Mouse (Mus musculus) gastrocnemius, postnatal 36 days (tissue): ENCODE measurements at regions not wholly inside any gene's neighbourhood (a gene's known extent, or its start where the extent isn't known, plus 50 kb on each side); places are given as distances from the start of the nearest gene placed in this dataset.

Experiments
- DNase-seq, 2 experiments: peaks; one replicate each; pipeline ENCODE4 v3.0.0; 2022
- intact Hi-C: fragments of 180-260 bp; cut with DNase I; formaldehyde crosslinking; loops from one replicate; pipeline ENCODE4 v1.15.1; 2025

DNA sequence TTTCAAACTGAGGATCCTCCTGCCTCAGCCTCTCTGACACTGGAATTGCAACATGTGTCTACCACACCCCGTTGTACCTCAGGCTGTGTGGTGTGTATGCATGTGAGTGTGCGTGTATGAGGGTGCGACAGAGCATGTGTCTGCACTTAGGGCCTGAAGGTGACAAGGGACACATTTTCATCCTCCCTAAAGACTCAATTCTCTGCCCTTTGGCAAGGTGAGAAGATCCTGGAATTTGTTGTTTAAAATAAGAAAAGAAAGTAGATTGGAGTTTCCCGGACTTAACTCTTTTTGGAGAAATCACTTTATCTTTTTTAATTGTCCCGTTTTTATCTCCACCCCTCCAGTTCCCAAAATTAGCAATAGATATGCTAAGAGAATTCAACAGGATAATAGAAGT lies 85.6 kb upstream of the Tbx3 start:
- DNase-seq, result no peak
- intact Hi-C loops, result no loop called here

DNA sequence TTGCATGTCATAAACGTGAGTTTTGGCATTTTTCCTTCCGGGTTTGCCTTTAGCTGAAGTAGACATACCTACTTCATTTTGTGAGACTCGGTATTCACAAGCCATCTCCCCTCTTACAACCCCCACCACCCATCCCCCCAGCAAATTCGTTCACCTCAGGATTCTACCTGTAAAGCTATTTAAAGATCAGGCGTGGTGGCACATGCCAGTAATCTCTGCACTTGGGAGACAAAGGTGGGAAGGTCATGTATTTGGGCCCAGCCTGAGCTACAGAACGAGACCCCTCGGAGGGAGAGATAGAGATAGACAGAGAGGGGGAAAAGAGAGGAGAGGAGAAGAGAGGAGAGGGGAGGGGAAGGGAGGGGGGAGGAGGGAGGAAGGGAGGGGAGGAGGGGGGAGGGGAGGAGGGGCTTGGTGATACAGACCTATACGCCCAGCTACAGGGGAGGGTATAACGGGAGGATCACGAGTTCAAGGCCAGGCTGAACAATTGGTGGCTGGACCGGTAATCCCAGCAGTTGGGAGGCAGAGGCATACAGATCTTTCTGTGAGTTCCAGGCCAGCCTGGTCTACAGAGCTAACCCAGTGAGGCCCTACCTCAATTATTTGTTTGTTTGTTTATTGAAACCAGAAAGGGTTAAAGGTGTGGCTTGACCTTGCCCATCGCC lies 83.9 kb upstream of the Tbx3 start:
- intact Hi-C loops, result no loop called here
- no peak for DNase-seq

DNA sequence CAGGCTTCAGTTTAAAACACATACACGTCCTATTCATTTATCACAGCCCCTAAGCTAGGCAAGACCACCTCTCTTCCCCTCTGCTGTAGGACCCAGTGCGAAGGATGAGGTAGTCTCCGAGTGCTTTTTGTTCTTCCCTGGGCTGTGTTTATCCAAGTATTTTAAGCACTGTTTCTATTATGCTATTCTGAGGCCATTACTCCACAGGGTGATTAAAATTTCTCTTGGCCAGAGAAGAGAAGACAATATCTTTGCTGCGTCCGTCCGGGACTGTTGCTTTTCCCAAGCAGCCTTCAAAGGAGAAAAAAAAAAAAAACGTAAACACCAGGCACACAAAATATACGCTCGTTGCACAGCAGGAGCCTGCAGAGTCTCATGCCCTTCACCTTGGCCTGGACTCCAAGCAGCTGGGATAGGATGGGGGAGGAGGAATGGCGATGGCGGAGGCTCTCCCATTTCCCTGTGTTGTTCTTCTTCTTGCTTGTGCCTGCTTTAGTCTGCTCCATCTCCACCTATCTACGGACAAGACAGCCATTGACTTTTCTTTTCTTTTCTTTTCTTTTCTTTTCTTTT lies 83.1 kb upstream of the Tbx3 start:
- DNase-seq, result no peak
- intact Hi-C loops, result no loop called here

DNA sequence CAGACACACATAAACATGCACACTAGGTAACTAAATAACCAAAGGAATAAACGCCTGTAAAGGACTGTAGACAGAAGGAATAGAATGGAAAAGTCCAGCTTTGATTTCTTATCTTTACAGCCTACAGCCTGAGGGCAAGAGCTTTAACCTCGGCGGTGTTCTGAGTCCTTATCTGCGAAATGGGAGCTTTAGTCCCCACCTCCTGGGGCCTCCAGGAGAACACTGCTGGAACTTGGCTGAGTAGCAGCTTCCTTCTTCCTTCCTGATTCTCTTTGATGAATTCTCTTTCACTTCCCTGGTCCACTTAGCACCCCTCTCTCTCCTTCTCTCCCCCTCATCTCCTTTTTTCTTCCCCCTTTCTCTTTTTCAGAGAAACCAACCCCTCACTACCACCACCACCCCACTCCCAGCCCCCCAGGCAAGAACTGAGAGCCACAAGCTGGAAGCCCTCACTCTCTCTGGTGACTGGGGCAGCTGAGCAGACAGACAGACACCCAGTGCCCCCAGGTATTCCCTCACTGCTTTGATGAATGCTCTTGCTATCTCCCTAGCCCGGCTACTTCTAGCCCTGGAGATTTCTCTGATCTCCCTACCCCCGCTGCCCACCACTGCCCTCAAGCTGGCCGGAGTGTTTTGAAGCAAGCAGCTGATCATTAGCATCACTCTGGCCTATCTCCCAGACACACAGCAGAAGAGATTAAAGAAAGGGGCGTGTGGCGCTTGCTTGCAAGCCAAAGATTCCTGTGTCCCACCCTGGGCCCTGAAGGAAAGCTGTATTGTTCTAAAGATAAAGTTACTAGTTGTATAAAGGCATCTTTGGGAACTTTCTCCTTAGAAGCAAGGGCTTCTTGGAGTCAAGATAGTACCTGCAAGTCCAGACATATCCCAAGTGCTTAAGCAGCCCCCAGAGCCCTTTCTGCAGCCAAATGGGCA lies 81.9 kb upstream of the Tbx3 start:
- intact Hi-C loops, result no loop called here
- no peak for DNase-seq

DNA sequence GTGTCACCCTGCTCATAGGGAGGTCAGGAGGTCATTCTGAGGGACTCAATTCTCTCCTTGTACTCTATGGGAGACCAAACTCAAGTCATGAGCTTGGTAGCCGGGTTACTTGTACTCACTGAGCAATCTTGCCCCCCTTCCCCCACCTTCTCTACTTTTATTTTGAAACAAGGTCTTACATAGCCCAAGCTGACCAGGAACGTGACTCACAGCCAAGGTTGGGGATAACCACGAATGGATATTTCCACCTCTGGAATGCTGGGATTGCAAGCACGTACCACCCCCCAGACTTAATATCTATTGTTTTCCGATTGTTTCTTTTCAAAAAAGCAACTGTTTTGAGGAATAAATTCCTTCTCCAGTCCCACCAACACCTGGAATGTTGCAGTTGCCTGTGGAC lies 79.2 kb upstream of the Tbx3 start:
- DNase-seq, result no peak
- intact Hi-C loops, result no loop called here

DNA sequence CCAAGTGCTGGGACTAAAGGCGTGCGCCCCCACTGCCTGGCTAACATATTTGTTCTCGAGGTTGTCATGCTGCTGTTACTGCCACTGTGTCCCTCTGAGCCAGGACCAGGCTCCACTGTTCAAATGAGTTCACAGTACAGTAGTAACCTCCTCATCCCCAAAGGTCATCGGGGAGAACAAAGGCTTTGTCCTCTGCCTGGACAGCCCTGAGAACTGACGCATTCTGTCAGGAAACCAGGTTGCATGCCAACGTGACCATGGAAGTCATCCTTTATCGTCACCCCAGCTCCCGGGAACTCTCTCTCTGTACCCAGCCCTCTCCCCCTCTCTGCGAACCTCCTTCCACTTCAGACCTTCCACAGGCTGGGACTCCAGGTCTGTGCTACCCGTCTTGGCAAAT lies 77.6 kb upstream of the Tbx3 start:
- intact Hi-C loops, result no loop called here
- no peak for DNase-seq

DNA sequence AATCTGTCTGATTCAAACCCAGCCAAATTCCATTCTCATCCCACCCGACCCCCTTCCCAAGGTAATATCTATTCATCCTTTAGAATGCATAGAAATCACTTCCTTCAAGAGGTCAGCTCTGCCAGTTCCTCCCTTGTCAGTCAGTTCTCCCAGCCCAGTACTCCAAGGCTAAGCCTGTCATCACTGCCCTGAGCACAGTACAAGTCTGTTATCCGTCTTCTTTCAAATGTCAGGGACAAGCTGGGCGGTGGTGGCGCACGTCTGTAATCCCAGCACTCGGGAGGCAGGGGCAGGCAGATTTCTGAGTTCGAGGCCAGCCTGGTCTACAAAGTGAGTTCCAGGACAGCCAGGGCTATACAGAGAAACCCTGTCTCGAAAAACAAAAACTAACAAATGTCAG lies 75.9 kb upstream of the Tbx3 start:
- no peak for DNase-seq
- intact Hi-C loops, result no loop called here

DNA sequence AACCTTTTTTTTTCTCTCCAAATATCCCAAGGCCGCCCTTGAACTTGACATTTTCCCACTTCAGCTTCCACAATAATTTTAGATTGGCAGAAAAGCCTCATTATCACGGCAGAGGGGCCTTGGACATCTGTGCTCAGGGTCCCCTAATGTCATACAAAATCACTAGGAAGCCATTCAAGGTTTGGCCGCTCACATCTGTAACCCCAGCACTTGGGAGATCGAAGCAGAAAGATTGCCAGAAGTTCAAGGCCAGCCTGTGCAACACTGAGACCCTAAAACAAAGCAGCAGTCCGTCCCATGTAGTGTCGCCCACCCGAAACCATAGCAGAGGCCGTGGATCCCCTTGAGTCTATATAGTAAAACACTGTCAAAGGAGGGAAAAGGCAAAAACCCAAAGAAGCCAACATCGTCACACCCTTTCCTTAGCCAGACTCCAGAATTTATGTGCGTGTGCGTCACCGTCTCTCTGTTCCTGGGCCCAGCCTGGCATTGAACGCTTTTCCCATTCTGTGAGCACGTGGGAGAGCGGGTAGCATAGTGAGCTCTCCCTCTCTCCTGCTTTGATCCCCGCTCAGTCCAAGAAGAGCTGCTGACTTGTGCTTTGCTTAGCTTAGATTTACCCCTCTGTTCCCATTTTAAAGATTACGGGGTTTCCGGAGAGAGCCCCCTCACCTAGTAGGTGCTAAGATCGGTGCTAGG lies 74.0 kb upstream of the Tbx3 start:
- DNase-seq, result no peak
- intact Hi-C loops, result no loop called here

DNA sequence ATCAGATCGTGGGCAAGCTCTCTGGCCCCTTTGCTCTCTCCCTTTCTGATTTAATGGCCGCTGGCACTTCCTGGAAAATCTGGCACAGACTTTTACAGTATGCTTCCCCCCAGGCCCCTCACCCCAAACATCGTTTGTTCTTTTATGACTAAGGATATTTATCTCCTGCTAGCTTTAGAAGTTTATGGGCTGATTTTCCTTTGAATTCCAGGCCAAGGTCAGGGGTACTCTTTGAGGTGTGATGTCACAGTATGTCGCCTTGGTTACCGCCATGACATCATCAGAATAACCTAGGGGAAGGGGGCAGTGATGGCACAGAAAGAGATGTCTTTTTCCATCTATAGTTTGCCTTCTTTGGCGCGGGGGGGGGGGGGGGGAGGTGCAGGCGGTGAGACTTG lies 73.5 kb upstream of the Tbx3 start:
- intact Hi-C loops, result no loop called here
- no peak for DNase-seq

DNA sequence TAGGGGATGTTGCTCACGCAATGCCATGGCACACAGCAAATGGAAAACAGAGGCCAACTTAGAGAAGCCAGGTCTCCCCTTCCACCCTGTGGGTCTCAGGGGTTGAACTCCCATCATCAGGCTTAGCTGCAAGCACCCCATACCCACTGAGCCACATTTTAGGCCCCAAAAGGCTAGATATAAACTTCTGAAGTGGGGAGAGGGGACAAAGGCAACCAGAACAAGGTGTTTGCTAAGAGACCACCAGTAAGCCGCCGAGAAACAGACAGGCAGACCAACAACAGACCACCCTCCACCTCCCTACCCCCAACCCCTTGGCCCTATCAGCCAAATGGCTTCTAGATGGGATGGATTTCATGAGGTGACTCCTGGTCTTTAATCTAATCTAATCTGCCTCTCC lies 72.9 kb upstream of the Tbx3 start:
- intact Hi-C loops, result no loop called here
- DNase-seq, result no peak

DNA sequence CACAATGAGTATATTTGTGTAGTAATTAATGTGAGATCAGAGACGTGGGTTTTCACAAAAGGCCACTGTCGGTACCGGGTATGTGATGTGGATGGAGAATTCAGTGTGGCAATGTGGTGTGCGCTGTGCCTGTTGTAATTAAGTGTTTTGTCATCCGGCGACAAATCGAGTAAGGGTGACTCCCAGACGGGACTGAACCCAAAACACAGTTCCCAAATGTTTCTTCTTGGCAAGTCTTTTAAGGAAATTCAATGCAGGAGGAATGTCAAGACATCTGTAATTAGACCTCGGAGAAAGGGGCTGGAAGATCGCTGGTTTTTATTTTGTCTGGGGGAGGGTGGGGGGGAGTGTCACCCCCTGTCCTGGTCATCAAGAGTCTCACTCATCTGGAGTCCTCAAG lies 72.3 kb upstream of the Tbx3 start:
- no peak for DNase-seq
- intact Hi-C loops, result no loop called here

DNA sequence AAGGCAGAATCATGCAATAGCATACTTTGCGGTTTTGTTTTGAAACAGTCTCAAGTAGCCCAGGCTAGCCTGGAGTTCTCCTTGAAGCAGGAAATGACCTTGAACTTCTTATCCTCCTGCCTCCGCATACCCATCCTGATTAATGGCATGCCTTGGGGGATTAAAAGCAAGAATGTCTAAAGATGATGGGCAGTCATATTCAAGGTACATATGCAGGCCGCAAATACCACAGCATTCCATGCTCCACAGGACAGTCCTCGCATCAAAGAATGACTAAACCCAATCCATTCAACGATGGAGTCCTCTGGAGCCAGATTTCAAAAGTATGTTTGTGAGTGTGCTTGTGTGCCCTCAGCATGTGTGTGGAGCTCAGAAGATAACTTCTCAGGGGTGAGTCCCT lies 69.1 kb upstream of the Tbx3 start:
- intact Hi-C loops, result no loop called here

DNA sequence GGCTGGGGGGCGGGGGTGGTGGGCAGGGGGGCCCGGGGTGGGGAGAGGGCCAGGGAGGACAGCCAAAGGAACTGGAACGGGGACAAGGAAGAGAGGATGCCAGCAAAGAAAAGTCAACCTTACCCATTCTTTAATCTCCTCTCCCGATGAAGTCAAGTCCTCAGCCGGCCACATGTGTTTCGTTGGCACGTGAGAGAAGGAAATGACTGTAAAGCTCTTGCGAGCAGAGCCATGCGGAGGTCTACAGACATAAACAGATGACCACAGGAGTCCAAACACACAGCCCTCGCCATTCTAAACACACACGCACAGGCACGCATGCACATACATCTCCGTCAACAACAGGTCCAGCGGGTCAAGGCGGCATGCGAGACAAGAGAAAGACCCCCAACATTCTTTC lies 68.5 kb upstream of the Tbx3 start:
- intact Hi-C loops, result no loop called here

More for the DNA sequence above, 69.1 kb upstream of the Tbx3 start:
- DNase-seq, result no peak

DNA sequence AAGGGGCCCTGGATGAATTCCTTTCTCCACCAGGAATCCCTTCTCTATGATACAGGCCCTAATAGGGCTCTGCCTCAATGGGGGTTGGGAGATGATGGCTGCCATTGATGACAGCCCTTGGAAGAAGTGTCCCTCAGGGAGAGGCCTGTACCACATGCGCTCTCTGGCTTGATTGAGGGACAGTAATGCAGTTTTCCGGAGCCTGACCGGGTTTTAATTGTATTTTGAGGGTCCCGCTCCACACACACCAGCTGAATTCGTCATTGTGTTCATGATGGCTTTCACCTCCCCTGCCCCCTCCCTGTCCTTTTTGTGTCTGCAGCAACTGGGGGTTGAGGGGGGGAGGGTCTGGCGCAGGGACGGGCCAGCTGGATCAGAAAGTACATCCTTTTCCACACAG lies 65.0 kb upstream of the Tbx3 start:
- no peak for DNase-seq
- intact Hi-C loops, result no loop called here

More for the DNA sequence above, 68.5 kb upstream of the Tbx3 start:
- no peak for DNase-seq

DNA sequence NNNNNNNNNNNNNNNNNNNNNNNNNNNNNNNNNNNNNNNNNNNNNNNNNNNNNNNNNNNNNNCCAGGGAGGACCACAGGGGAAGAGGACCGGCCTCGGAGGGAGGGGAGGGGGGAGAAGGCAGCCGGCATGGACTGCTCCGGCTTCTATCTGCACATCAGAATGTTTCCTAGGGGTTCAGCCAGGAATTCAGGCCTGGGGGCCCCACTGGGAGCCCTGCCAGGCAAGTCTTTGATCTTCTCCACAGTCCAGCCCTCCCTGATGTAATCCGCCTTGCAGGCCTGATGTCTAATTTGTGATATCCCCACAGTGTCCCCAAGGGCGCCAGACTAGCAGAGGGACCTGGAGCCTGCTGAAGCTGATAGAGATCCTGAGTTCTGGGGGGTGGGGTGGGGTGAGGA lies 57.1 kb upstream of the Tbx3 start:
- DNase-seq, result no peak
- intact Hi-C loops, result no loop called here

DNA sequence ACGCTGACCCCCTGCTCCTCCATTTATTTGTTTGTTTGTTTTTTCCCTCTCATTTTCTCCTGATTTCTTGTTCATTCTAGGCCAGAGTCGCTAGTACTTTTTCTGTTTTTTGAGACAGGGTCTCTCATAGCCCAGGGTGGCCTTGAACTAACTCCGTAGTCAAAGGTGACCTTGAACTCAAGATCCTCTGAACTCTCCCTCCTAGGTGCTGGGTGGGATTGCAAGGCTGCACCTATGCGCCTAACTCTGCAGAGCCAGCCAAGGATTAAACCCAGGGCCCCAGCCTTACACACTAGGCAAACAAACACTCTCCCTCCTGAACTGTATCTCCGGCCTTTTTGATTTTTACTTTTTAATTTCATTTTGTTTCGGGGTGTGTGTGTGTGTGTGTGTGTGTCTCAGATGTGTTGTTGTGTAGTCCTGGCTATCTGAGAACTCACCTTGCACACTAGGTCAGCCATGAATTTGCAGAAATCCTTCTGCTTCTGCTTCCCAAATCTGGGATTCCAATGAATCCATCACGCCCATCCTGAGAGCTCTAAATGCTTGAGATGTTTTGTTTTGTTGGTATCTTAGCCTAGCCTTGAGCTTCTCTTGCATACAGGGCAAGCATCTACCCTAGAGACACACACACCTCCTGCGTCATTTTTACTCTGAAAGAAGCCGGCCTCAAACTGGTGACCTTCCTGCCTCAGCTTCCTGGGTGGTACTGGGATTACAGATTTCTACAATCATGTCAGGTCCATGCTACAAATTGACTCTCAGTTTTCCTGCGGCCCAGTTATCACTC lies 56.3 kb upstream of the Tbx3 start:
- DNase-seq, result no peak
- intact Hi-C loops, result no loop called here

DNA sequence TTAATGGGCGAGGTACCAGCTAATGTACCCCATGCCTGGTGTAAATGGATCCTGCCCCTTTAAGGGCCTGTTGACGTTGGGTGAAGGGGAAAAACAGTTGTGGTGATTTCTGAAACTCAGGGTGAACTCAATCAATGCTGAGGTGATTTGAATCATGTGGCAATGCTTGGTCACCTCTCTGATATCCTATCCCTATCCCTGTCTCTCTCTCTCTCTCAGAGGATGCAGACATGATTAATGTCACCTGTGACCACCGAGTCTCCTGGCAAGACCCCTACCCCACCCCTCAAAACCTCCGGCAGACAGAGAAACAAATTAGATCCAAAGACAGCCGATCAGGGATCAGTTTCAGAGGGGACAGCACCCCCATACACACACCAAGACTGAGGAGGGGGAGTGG lies 54.8 kb upstream of the Tbx3 start:
- no peak for DNase-seq
- intact Hi-C loops, result no loop called here

DNA sequence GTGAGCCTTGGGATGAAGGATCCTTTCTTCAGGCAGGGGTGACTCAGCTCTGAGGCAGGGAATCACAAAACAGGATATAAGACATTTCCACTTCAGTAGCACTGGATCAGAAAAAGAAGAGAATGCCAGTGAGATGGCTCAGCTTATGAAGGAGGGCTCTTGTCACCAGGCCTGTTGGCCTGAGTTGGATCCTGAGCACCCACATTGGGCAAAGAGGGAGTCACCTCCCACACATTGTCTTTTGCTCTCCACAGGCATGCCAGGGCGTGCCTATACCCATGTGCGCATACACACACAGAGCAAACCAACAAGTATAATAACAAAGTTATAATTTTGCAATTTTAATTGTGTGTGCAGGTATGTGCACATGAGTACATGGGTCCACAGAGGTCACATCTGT lies 52.6 kb upstream of the Tbx3 start:
- DNase-seq, result no peak
- intact Hi-C loops, result no loop called here

DNA sequence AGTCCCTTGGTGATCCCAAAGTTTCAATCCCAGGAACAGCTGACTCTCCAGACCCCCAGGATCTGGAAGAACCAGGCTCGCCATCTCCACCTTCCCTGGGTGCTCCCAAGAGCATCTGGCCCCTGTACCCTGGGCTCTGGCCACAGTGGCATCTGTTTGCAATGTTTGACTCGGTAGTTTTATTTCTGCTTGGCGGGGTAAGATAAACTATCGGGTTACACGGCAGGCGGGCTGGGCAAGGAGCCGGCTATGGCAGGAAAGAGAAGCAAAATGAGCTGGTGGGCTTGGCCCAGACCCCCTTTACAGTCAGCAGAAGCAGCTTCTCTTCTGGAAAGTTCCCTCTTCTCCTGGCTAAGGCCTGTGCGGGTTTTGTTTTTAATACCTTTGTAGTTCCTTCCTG lies 50.6 kb upstream of the Tbx3 start:
- DNase-seq, result no peak
- intact Hi-C loops, result no loop called here
